Mouse (Mus musculus): Measurements from ENCODE around the gene Gm21860. TPM values are rescaled to one million over a fixed set of nuclear protein-coding genes. Genes with fewer than 3 reads are reported as not detected.
A peak's percentile ranks its signal among the peaks of the same experiment; 100 is the strongest.
"Not testable (repeated sequence)": the region's sequence is repeated elsewhere in the genome, so short reads cannot be mapped to it uniquely, and the experiment has no call there.

The Gm21860 gene
- not detected in 2 replicates for polyA plus RNA-seq (2016; fragmentation: Nextera tagmentation; extraction: Ambion mirVana)

DNA sequence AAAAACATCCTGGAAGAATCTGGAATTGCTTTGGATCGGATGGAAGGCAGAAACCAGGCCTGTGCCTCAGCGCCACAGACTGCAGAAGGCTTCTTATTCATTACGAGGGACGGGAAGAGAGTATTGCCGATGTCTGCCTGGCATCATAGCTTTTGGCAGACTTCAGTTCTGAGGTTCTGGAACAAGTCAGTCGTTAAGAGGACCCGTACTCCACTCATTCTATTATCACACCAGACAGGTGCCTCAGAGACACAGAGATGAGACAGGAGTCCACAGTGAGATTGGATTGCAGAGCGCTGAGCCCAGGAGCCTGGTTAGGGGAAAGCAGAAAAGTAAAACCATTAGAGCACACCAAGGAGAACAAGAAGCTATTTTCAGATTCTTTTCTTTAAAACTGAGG is at the start of gene Gm21860:
Gene Gm21860, minus strand, starts transcription at position 101 of the 400 bp plus-strand sequence.
- H3K27me3 ChIP-seq (ENCODE audit: insufficient read depth, poor library complexity, severe bottlenecking); H3K9me3 ChIP-seq; DNase-seq (ENCODE audit: low spot score); H3K36me3 ChIP-seq; H3K4me3 ChIP-seq; H3K4me1 ChIP-seq; H3K27ac ChIP-seq: not testable (repeated sequence)
- WGBS = no CpG with 5 or more reads among the region's 8 CpGs

DNA sequence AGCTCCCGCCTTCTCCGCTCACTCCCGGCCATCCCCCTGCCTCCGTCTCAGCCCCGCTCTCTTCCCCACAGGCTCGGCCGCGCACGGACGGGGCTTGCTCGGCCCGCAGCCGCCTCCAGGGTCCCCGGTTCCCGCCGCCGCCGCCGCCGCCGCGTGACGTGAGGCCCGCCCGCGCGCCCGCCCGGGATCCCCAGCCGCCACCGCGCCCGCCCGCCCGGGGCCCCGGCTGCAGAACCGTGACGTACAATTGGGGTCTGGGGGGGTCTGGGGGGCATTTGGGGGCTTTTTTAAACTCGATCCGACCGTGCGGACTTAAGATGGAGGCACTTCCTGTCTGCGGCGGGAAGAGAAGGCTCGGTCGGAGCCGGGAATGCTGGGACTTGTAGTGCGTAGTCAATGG is 29.8 kb upstream of the Gm21860 start, which contains the start of gene Gm47283:
Gene Gm47283, plus strand, starts transcription at position 301 of the 400 bp plus-strand sequence.
- H3K9me3 ChIP-seq; H3K4me3 ChIP-seq; H3K4me1 ChIP-seq; H3K36me3 ChIP-seq; H3K27me3 ChIP-seq (ENCODE audit: insufficient read depth, poor library complexity, severe bottlenecking); H3K27ac ChIP-seq; DNase-seq (ENCODE audit: low spot score): not testable (repeated sequence)
- WGBS = no CpG with 5 or more reads among the region's 48 CpGs

DNA sequence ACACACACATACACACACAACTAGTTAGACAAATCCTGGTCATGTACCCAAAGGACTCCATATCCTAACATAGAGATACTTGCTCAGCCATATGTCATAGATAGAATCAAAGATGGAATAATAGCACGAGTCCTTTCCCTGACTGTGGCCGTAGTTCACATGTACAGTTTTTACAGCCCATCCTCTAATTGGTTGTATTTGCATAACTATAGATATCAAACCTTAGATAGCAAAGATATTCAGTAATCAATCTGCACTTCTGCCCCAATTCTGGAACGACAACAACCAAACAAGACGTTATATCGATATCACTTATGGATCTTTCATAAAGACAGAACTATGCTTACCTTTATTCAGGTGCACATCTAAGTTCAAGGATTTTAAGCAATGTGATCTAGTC is 9.4 kb downstream of the Gm21860 start:
- not testable (repeated sequence) for H3K4me1 ChIP-seq; H3K27me3 ChIP-seq (ENCODE audit: insufficient read depth, poor library complexity, severe bottlenecking); H3K27ac ChIP-seq; H3K4me3 ChIP-seq; DNase-seq (ENCODE audit: low spot score)
- peaks cover 35% of the 10 kb centered on the region for H3K9me3 ChIP-seq
- WGBS = 92% methylated on average over 5 of the region's 5 CpGs
- peaks cover 34% of the 10 kb centered on the region for H3K36me3 ChIP-seq

DNA sequence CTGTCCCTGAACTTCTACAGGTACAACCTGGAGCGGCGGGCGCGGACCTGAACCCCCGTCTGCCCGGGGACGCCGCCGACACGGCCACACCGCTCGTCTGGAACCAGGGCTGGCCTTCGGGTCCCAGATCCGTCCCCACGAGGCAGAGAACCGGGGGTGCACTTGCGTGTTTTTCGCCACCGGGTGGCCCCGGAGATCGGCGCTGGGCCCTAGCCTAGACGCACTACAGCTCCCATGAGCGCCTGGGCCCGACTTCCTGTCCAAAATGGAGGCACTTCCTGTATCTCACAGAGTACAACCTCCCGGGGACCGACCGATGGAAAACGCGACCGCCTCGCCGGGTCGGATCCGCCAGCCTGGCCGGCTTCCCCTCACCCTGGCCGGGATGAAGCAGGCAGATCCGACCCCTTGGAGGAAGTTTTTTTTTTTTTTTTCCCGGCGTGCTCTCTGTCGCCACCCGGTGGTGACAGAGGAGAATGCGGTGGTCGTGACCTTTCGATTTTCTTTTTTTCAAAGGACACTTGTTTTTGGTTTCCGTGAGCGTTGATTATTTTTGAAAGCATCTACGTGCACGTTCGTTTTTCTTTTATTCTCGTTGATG is 10.1 kb downstream of the Gm21860 start:
- H3K36me3 ChIP-seq = peaks cover 42% of the 10 kb centered on the region
- H3K9me3 ChIP-seq = peaks cover 43% of the 10 kb centered on the region
- WGBS = 70% methylated on average over 51 of the region's 51 CpGs
- not testable (repeated sequence) for H3K4me3 ChIP-seq; H3K27ac ChIP-seq; H3K4me1 ChIP-seq; H3K27me3 ChIP-seq (ENCODE audit: insufficient read depth, poor library complexity, severe bottlenecking)
- peak; percentile 89 for DNase-seq (ENCODE audit: low spot score)

DNA sequence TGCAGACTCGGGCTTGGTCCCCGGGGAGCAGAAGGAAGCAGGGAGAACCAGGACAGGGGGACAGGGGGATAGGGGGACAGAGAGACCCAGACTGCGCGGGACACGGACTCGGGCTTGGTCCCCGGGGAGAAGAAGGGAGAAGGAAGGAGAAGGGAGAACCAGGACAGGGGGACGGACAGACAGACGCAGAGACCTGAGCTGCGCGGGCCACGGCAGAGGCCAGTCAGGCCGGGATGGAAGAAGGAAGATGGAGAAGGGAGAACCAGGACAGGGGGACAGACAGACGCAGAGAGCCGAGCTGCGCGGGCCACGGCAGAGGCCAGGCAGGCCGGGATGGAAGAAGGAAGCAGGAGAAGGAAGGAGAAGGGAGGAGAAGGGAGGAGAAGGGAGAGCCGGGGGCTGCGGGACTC is 10.8 kb downstream of the Gm21860 start:
- H3K4me3 ChIP-seq = no peak overlapping the region
- peaks cover 48% of the 10 kb centered on the region for H3K36me3 ChIP-seq
- no peaks in the 10 kb centered on the region for H3K27me3 ChIP-seq (ENCODE audit: insufficient read depth, poor library complexity, severe bottlenecking)
- H3K27ac ChIP-seq = no peak overlapping the region
- 42% methylated on average over 4 of the region's 21 CpGs for WGBS
- no peak for DNase-seq (ENCODE audit: low spot score)
- H3K4me1 ChIP-seq = no peaks in the 10 kb centered on the region
- peaks cover 49% of the 10 kb centered on the region for H3K9me3 ChIP-seq

DNA sequence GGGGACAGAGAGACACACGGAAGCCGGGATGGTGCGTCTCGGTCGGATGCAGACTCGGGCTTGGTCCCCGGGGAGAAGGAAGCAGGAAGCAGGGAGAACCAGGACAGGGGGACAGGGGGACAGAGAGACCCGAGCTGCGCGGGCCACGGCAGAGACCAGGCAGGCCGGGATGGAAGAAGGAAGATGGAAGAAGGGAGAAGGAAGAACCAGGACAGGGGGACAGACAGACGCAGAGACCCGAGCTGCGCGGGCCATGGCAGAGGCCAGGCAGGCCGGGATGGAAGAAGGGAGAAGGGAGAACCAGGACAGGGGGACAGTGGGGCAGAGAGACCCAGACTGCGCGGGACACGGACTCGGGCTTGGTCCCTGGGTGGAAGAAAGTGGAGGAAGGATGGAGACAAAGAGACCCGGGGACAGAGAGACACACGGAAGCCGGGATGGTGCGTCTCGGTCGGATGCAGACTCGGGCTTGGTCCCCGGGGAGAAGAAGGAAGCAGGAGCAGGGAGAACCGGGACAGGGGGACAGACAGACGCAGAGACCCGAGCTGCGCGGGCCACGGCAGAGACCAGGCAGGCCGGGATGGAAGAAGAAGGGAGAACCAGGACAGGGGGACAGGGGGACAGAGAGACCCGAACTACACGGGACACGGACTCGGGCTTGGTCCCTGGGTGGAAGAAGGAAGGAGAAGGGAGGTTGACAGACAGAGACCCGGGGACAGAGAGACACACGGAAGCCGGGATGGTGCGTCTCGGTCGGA is 11.4 kb downstream of the Gm21860 start:
- Histone ChIP-seq H3K9me3 (peaks cover 52% of the 10 kb centered on the region), H3K36me3 (peaks cover 52% of the 10 kb centered on the region)
- not testable (repeated sequence) for DNase-seq (ENCODE audit: low spot score); H3K4me3 ChIP-seq; H3K27ac ChIP-seq; H3K4me1 ChIP-seq; H3K27me3 ChIP-seq (ENCODE audit: insufficient read depth, poor library complexity, severe bottlenecking)
- WGBS = 82% methylated on average over 36 of the region's 46 CpGs

DNA sequence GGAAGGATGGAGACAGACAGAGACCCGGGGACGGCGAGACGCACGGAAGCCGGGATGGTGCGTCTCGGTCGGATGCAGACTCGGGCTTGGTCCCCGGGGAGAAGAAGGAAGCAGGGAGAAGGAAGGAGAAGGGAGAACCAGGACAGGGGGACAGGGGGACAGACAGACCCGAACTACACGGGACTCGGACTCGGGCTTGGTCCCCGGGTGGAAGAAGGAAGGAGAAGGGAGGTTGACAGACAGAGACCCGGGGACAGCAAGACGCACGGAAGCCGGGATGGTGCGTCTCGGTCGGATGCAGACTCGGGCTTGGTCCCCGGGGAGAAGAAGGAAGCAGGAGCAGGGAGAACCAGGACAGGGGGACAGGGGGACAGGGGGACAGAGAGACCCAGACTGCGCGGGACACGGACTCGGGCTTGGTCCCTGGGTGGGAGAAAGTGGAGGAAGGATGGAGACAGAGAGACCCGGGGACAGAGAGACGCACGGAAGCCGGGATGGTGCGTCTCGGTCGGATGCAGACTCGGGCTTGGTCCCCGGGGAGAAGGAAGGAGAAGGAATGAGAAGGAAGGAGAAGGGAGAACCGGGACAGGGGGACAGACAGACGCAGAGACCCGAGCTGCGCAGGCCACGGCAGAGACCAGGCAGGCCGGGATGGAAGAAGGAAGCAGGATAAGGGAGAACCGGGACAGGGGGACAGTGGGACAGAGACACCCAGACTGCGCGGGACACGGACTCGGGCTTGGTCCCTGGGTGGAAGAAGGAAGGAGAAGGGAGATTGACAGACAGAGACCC is 12.2 kb downstream of the Gm21860 start:
- 85% methylated on average over 49 of the region's 49 CpGs for WGBS
- peaks cover 52% of the 10 kb centered on the region for H3K9me3 ChIP-seq
- peaks cover 52% of the 10 kb centered on the region for H3K36me3 ChIP-seq

DNA sequence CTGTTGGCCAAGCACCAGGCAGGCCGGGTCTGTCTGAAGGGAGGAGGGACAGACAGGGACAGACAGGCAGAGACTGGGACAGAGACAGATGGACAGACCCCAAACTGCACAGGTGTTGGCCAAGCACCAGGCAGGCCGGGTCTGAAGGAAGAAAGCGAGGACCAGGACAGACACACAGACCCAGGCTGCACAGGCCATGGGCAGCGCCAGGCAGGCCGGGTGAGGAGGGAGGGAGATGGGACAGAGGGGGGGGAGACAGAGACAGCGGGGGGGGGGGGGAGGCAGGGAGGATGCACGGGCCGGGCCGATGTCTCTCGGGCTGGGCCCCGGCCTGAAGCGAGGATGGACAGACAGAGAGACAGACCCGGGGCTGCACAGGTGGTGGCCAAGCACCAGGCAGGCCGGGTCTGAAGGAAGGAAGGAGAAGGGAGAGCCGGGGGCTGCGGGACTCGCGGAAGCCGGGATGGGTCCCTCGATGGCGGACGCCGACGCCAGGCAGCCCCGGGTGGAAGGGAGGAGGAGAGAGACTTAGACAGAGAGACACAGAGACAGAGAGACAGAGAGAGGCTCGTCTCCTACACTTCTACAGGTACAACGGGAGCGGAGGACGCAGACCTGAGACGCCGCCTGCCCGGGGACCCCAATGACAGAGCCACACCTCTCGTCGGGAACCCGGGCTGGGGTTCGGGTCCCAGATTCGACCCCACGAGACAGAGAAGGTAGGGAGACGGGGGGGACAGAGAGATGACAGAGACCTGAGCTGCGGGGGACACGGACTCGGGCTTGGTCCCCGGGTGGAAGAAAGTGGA is 13.0 kb downstream of the Gm21860 start:
- H3K4me1 ChIP-seq; H3K27me3 ChIP-seq (ENCODE audit: insufficient read depth, poor library complexity, severe bottlenecking); H3K27ac ChIP-seq; H3K4me3 ChIP-seq: not testable (repeated sequence)
- peaks cover 52% of the 10 kb centered on the region for H3K36me3 ChIP-seq
- H3K9me3 ChIP-seq = peaks cover 52% of the 10 kb centered on the region
- 82% methylated on average over 42 of the region's 43 CpGs for WGBS
- peak; percentile 86 for DNase-seq (ENCODE audit: low spot score)

More for the DNA sequence above, 12.2 kb downstream of the Gm21860 start:
- H3K4me3 ChIP-seq; H3K27me3 ChIP-seq (ENCODE audit: insufficient read depth, poor library complexity, severe bottlenecking); H3K27ac ChIP-seq; H3K4me1 ChIP-seq: not testable (repeated sequence)
- DNase-seq (ENCODE audit: low spot score) = peak; percentile 81

DNA sequence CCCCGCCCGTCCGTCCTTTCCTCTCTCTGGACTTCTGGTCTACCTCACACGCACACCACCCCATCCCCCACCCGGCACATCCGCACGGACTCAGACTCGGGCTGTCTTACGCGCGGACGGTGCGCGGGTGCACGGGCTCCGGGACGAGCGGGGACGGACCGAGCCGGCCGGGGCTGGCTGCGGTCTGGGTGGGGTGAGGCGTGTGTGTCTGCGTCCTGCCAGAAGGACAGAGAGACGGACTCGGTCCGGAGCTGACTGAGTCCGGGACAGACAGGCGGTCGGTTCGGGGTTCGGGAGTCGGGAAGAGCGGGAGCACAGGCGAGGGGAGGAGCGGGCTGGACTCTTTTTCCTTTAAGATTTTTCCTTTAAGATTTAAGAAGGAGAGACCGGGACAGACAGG is 13.6 kb downstream of the Gm21860 start:
- peak; percentile 88 for DNase-seq (ENCODE audit: low spot score)
- not testable (repeated sequence) for H3K27me3 ChIP-seq (ENCODE audit: insufficient read depth, poor library complexity, severe bottlenecking); H3K27ac ChIP-seq; H3K4me1 ChIP-seq; H3K4me3 ChIP-seq
- H3K36me3 ChIP-seq = peaks cover 52% of the 10 kb centered on the region
- H3K9me3 ChIP-seq = peaks cover 52% of the 10 kb centered on the region
- WGBS = 78% methylated on average over 38 of the region's 38 CpGs

DNA sequence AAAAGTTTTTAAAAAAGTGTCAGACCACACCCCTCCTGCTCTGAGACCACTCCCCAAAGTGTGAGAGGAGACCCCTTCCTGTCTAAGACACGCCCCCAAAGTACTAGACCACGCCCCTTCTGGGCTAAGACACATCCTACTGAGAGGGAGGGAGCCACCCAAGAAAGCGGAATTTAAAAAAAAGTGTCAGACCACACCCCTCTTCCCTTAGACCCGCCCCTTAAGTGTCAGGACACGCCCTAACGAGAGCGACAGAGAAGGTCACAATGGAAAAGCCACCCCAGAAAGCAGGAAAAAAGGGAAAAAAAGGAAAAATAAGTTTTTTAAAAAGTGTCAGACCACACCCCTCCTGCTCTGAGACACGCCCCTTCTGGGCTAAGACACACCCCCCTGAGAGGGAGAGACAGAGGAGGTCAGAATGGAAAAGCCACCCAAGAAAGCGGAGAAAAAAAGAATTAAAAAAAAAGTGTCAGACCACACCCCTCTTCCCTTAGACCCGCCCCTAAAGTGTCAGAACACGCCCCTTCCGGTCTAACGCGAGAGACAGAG is 14.5 kb downstream of the Gm21860 start:
- Histone ChIP-seq H3K27me3 (ENCODE audit: insufficient read depth, poor library complexity, severe bottlenecking) (no peaks in the 10 kb centered on the region), H3K4me1 (no peaks in the 10 kb centered on the region), H3K4me3 (no peak overlapping the region), H3K9me3 (peaks cover 48% of the 10 kb centered on the region), H3K27ac (no peak overlapping the region), H3K36me3 (peaks cover 46% of the 10 kb centered on the region)
- WGBS = 48% methylated on average over 14 of the region's 14 CpGs
- peak; percentile 90 for DNase-seq (ENCODE audit: low spot score)

DNA sequence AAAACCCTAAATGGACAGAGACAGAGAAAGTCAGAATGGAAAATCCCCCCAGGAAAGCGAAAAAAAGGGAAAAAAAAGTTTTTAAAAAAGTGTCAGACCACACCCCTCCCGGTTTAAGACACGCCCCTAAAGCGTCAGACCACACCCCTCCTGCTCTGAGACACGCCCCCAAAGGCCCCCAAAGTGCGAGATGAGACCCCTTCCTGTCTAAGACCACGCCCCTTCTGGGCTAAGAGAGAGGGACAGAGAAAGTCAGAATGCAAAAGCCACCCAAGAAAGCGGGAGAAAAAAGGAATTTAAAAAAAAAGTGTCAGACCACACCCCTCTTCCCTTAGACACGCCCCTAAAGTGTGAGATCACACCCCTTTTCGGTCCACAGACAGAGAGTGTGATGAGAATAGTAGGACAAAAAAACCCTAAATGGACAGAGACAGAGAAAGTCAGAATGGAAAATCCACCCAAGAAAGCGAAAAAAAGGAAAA is 15.0 kb downstream of the Gm21860 start:
- not testable (repeated sequence) for H3K27ac ChIP-seq; H3K4me3 ChIP-seq; H3K4me1 ChIP-seq; H3K27me3 ChIP-seq (ENCODE audit: insufficient read depth, poor library complexity, severe bottlenecking)
- peaks cover 46% of the 10 kb centered on the region for H3K9me3 ChIP-seq
- WGBS = 49% methylated on average over 11 of the region's 11 CpGs
- peak; percentile 82 for DNase-seq (ENCODE audit: low spot score)
- peaks cover 45% of the 10 kb centered on the region for H3K36me3 ChIP-seq

DNA sequence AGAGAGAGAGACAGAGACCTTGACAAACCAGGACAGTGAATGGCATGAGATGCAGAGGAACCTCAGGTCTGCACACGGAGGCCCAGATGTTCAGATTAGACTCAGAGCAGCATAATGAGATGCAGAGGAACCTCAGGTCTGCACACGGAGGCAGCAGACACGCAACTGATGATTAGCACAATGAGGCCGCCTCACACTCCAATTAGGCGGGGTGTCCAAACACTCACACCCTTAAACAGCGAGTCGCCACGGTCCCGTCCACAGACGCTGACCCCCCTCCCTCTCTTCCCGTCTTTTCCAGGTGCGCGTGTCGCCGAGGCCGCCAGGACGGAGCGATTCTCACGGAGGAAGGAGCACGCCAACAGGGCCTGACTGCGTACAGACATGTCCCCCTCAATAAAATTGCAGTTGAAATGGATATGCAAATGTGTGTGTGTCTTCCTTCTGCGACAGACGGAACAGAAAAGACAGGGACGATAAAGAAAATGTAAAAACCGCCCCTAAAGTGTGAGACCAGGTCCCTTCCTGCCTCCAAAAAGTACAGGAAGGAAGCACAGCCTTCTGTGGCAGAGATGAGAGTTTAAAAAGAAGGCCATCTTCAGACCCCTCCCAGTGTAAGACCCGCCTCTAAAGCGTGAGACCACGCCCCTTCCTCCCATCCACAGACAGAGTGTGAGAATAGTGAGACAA is 15.6 kb downstream of the Gm21860 start:
- not testable (repeated sequence) for H3K4me3 ChIP-seq; H3K27me3 ChIP-seq (ENCODE audit: insufficient read depth, poor library complexity, severe bottlenecking); H3K4me1 ChIP-seq; H3K27ac ChIP-seq
- 68% methylated on average over 28 of the region's 28 CpGs for WGBS
- DNase-seq (ENCODE audit: low spot score) = peak; percentile 91
- peaks cover 40% of the 10 kb centered on the region for H3K9me3 ChIP-seq
- peaks cover 40% of the 10 kb centered on the region for H3K36me3 ChIP-seq

Measured in heart, embryonic 10.5 days (tissue).